Mouse (Mus musculus): Measurements from ENCODE around the gene Gm26602. TPM values are rescaled to one million over a fixed set of nuclear protein-coding genes. Genes with fewer than 3 reads are reported as not detected.

Gm26602 gene
- polyA plus RNA-seq, 1 experiment from 2014 or later = 18.3 TPM

- Histone ChIP-seq H3K4me2 (ENCODE audit: low read length) (no peak overlapping the region), H3K4me3 (ENCODE audit: low read length) (no peak overlapping the region), H3K9ac (ENCODE audit: low read depth, low read length) (0 out of 2 replicates have a peak overlapping the region, but pooled peaks have one; percentile 22), H3K27ac (ENCODE audit: low read depth, low read length) (peak overlapping the region; percentile 39; the same call in 1 of the 2 replicates), H3K36me3 (ENCODE audit: control insufficient read depth, insufficient read depth, low read length) (peaks cover 7% of the 10 kb centered on the region; the same call in 1 of the 2 replicates), H3K27me3 (replicated peaks; ENCODE audit: control insufficient read depth, insufficient read depth, low read length) (no peaks in the 10 kb centered on the region), H3K9me3 (ENCODE audit: control insufficient read depth, low read length) (no peaks in the 10 kb centered on the region), H3K4me1 (ENCODE audit: control insufficient read depth, insufficient read depth, low read depth, low read length) (peaks cover 4% of the 10 kb centered on the region; the same call in 1 of the 2 replicates)
- WGBS = 19% methylated on average over 16 of the region's 16 CpGs
- ATAC-seq = 0 out of 2 replicates have a peak, but pooled peaks have one; percentile 21
These were observed 35.0 kb downstream of the Gm26602 start for GRCm38 (mm10) chr10:79945507-79946234.

- H3K27me3 ChIP-seq (replicated peaks; ENCODE audit: control insufficient read depth, insufficient read depth, low read length) = no peaks in the 10 kb centered on the region
- WGBS = 15% methylated on average over 7 of the region's 7 CpGs
- no peaks in the 10 kb centered on the region for H3K9me3 ChIP-seq (ENCODE audit: control insufficient read depth, low read length)
- H3K4me2 ChIP-seq (ENCODE audit: low read length) = no peak overlapping the region
- peaks cover 13% of the 10 kb centered on the region; the same call in 1 of the 2 replicates for H3K36me3 ChIP-seq (ENCODE audit: control insufficient read depth, insufficient read depth, low read length)
- no peak overlapping the region for H3K27ac ChIP-seq (ENCODE audit: low read depth, low read length)
- no peak overlapping the region; the same call in 1 of the 2 replicates for H3K9ac ChIP-seq (ENCODE audit: low read depth, low read length)
- H3K4me3 ChIP-seq (ENCODE audit: low read length) = no peak overlapping the region
- H3K4me1 ChIP-seq (ENCODE audit: control insufficient read depth, insufficient read depth, low read depth, low read length) = peaks cover 4% of the 10 kb centered on the region; the same call in 1 of the 2 replicates
- ATAC-seq = no peak
These were observed 36.2 kb downstream of the Gm26602 start for GRCm38 (mm10) chr10:79946752-79947322.

GRCm38 (mm10) chr10:79947502-79947901 lies 36.8 kb downstream of the Gm26602 start:
- Histone ChIP-seq H3K27me3 (replicated peaks; ENCODE audit: control insufficient read depth, insufficient read depth, low read length) (no peaks in the 10 kb centered on the region), H3K27ac (ENCODE audit: low read depth, low read length) (no peak overlapping the region)

GRCm38 (mm10) chr10:79949873-79950272 lies 39.2 kb downstream of the Gm26602 start:
- H3K4me1 ChIP-seq (ENCODE audit: control insufficient read depth, insufficient read depth, low read depth, low read length) = peaks cover 4% of the 10 kb centered on the region; the same call in 1 of the 2 replicates
- WGBS = 95% methylated on average over 4 of the region's 4 CpGs
- H3K36me3 ChIP-seq (ENCODE audit: control insufficient read depth, insufficient read depth, low read length) = peaks cover 18% of the 10 kb centered on the region; the same call in 1 of the 2 replicates
- H3K4me2 ChIP-seq (ENCODE audit: low read length) = no peak overlapping the region
- no peak overlapping the region for H3K4me3 ChIP-seq (ENCODE audit: low read length)
- no peak overlapping the region for H3K27ac ChIP-seq (ENCODE audit: low read depth, low read length)
- no peaks in the 10 kb centered on the region for H3K27me3 ChIP-seq (replicated peaks; ENCODE audit: control insufficient read depth, insufficient read depth, low read length)
- no peak for ATAC-seq
- no peak overlapping the region for H3K9ac ChIP-seq (ENCODE audit: low read depth, low read length)
- H3K9me3 ChIP-seq (ENCODE audit: control insufficient read depth, low read length) = no peaks in the 10 kb centered on the region

More at GRCm38 (mm10) chr10:79947502-79947901, 36.8 kb downstream of the Gm26602 start:
- Histone ChIP-seq H3K4me3 (ENCODE audit: low read length) (no peak overlapping the region), H3K4me2 (ENCODE audit: low read length) (no peak overlapping the region), H3K36me3 (ENCODE audit: control insufficient read depth, insufficient read depth, low read length) (peaks cover 13% of the 10 kb centered on the region; the same call in 1 of the 2 replicates), H3K9me3 (ENCODE audit: control insufficient read depth, low read length) (no peaks in the 10 kb centered on the region), H3K9ac (ENCODE audit: low read depth, low read length) (no peak overlapping the region; the same call in 1 of the 2 replicates), H3K4me1 (ENCODE audit: control insufficient read depth, insufficient read depth, low read depth, low read length) (peaks cover 4% of the 10 kb centered on the region; the same call in 1 of the 2 replicates)
- WGBS = 75% methylated on average over 6 of the region's 6 CpGs
- ATAC-seq = no peak

- Histone ChIP-seq H3K4me2 (ENCODE audit: low read length) (no peak overlapping the region), H3K27ac (ENCODE audit: low read depth, low read length) (no peak overlapping the region), H3K4me3 (ENCODE audit: low read length) (no peak overlapping the region), H3K36me3 (ENCODE audit: control insufficient read depth, insufficient read depth, low read length) (peaks cover 18% of the 10 kb centered on the region; the same call in 1 of the 2 replicates), H3K9me3 (ENCODE audit: control insufficient read depth, low read length) (no peaks in the 10 kb centered on the region), H3K27me3 (replicated peaks; ENCODE audit: control insufficient read depth, insufficient read depth, low read length) (no peaks in the 10 kb centered on the region), H3K4me1 (ENCODE audit: control insufficient read depth, insufficient read depth, low read depth, low read length) (peaks cover 3% of the 10 kb centered on the region; the same call in 1 of the 2 replicates), H3K9ac (ENCODE audit: low read depth, low read length) (no peak overlapping the region)
- 81% methylated on average over 18 of the region's 18 CpGs for WGBS
- no peak for ATAC-seq
These were observed 40.0 kb downstream of the Gm26602 start for GRCm38 (mm10) chr10:79950661-79951060.

- 81% methylated on average over 6 of the region's 6 CpGs for WGBS
- H3K36me3 ChIP-seq (ENCODE audit: control insufficient read depth, insufficient read depth, low read length) = peaks cover 11% of the 10 kb centered on the region; the same call in 1 of the 2 replicates
- no peak for ATAC-seq
- no peaks in the 10 kb centered on the region for H3K27me3 ChIP-seq (replicated peaks; ENCODE audit: control insufficient read depth, insufficient read depth, low read length)
- H3K9me3 ChIP-seq (ENCODE audit: control insufficient read depth, low read length) = no peaks in the 10 kb centered on the region
- no peak overlapping the region for H3K4me2 ChIP-seq (ENCODE audit: low read length)
- no peaks in the 10 kb centered on the region for H3K4me1 ChIP-seq (ENCODE audit: control insufficient read depth, insufficient read depth, low read depth, low read length)
- H3K4me3 ChIP-seq (ENCODE audit: low read length) = no peak overlapping the region
- no peak overlapping the region for H3K9ac ChIP-seq (ENCODE audit: low read depth, low read length)
- H3K27ac ChIP-seq (ENCODE audit: low read depth, low read length) = no peak overlapping the region
These were observed 43.3 kb downstream of the Gm26602 start for GRCm38 (mm10) chr10:79953946-79954345.

- Histone ChIP-seq H3K9ac (ENCODE audit: low read depth, low read length) (no peak overlapping the region), H3K4me1 (ENCODE audit: control insufficient read depth, insufficient read depth, low read depth, low read length) (peaks cover 3% of the 10 kb centered on the region), H3K9me3 (ENCODE audit: control insufficient read depth, low read length) (no peaks in the 10 kb centered on the region), H3K4me2 (ENCODE audit: low read length) (no peak overlapping the region), H3K27ac (ENCODE audit: low read depth, low read length) (no peak overlapping the region), H3K4me3 (ENCODE audit: low read length) (no peak overlapping the region), H3K36me3 (ENCODE audit: control insufficient read depth, insufficient read depth, low read length) (peaks cover 10% of the 10 kb centered on the region; the same call in 1 of the 2 replicates), H3K27me3 (replicated peaks; ENCODE audit: control insufficient read depth, insufficient read depth, low read length) (no peaks in the 10 kb centered on the region)
- WGBS = 77% methylated on average over 9 of the region's 9 CpGs
- no peak for ATAC-seq
These were observed 45.0 kb downstream of the Gm26602 start for GRCm38 (mm10) chr10:79955691-79956090.

- peaks cover 9% of the 10 kb centered on the region for H3K4me1 ChIP-seq (ENCODE audit: control insufficient read depth, insufficient read depth, low read depth, low read length)
- no peak for ATAC-seq
- no peaks in the 10 kb centered on the region for H3K27me3 ChIP-seq (replicated peaks; ENCODE audit: control insufficient read depth, insufficient read depth, low read length)
- H3K9me3 ChIP-seq (ENCODE audit: control insufficient read depth, low read length) = no peaks in the 10 kb centered on the region
- H3K27ac ChIP-seq (ENCODE audit: low read depth, low read length) = no peak overlapping the region
- H3K9ac ChIP-seq (ENCODE audit: low read depth, low read length) = no peak overlapping the region
- 24% methylated on average over 4 of the region's 4 CpGs for WGBS
- H3K4me2 ChIP-seq (ENCODE audit: low read length) = no peak overlapping the region
- peaks cover 6% of the 10 kb centered on the region; the same call in 1 of the 2 replicates for H3K36me3 ChIP-seq (ENCODE audit: control insufficient read depth, insufficient read depth, low read length)
- H3K4me3 ChIP-seq (ENCODE audit: low read length) = no peak overlapping the region
These were observed 46.0 kb downstream of the Gm26602 start for GRCm38 (mm10) chr10:79956643-79957154.

Measured in hindbrain, embryonic 16.5 days (tissue).